Mouse (Mus musculus): ENCODE data around the gene Slc19a1.

DNA sequence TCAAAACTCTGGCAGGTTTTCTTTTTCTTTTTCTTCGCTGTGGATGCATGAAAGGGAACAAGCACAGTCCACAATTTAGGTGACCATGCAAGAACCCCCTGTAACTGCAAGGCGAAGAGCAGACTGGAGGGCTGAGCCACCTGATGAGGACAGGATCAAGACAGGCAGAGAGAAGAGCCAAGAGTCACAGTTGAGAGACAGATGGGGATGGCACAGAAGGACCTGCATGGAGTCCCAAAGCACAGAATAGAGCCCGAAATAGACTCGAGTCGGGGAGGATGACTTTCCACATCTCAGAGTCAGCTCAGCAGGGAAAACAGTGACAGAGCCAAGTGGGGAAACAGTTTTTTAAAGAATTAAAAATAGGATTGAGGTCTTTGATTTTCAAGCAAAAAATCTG is 50.9 kb downstream of the Slc19a1 start:
- TF ChIP-seq ZC3H11A (IDR thresholded peaks at IDR 0.05; ENCODE audit: borderline replicate concordance, low read depth, low read length) (no peak), CHD2 (IDR thresholded peaks at IDR 0.05; ENCODE audit: low read depth, low read length) (no peak)
